In the genomic region with DNA sequence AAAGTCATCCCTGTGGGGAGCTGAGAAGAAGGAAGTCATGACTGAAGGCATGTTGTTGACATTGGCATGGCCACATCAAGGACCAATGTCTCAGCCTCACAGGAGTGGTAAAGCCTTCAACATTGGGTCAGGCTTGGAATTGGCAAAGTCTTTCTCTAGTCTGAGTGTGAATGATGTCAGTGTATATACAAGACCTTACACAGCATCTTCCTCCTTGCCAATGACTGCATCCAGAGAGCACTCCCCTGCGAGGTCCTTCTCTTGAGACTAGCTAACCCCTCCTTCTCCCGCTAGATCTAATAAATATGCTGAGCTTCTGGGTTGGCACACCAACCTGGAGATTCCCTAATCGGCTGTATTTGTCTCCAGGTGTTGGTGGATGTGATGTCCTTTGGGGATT, we compare ENCODE assay signal across 18 mouse cellular contexts.
DNase-seq lines count a peak whose midpoint lies in the region; ATAC-seq and TF ChIP-seq lines count a peak whose summit lies in the region.
"Had no signal": no experiment of that assay in that cellular context is flagged by ENCODE, and none has a peak within 500 bp of the region (broad histone marks: within the 10 kb centered on the region; RNA-seq: fewer than 3 reads in every experiment).

No protein-coding gene starts in this region.

- TF ChIP-seq CTCF in lung, embryonic 14.5 days (IDR thresholded peaks at IDR 0.05; ENCODE audit: low read depth) = no peak
- TF ChIP-seq CTCF in lung, adult 2 months (IDR thresholded peaks at IDR 0.05; ENCODE audit: insufficient read depth, low read length) = no peak

- H3K36me3 ChIP-seq in lung, embryonic 14.5 days (ENCODE audit: insufficient read depth) = no peaks in the 10 kb centered on the region
- no peaks in the 10 kb centered on the region for H3K36me3 ChIP-seq in lung, embryonic 16.5 days (ENCODE audit: control insufficient read depth, insufficient read depth, low read length)
- H3K36me3 ChIP-seq: embryonic facial prominence, embryonic 10.5 days; embryonic facial prominence, embryonic 12.5 days; G1E had no signal

- peaks cover 16% of the 10 kb centered on the region for H3K4me1 ChIP-seq in lung, embryonic 14.5 days (ENCODE audit: insufficient read depth)
- H3K4me1 ChIP-seq in lung, embryonic 16.5 days (replicated peaks; ENCODE audit: control insufficient read depth, insufficient read depth, low read length) = peaks cover 20% of the 10 kb centered on the region
- no peaks in the 10 kb centered on the region for H3K4me1 ChIP-seq in lung, adult 2 months (ENCODE audit: control insufficient read depth, insufficient read depth, low read length)
- H3K4me1 ChIP-seq: embryonic facial prominence, embryonic 12.5 days; forebrain, embryonic 13.5 days had no signal

- WGBS in lung, embryonic 14.5 days = 69% methylated on average over 3 of the region's 3 CpGs
- WGBS in lung, embryonic 16.5 days = 53% methylated on average over 3 of the region's 3 CpGs
- 72% methylated on average over 3 of the region's 3 CpGs for WGBS in lung, adult 2 months

- DNase-seq in lung, embryonic 14.5 days = peak; percentile 45
- no peak for DNase-seq in lung, postnatal 25 days (ENCODE audit: low spot score)
- no peak for DNase-seq in lung, postnatal 14 days
- peak; percentile 24 for DNase-seq in lung, postnatal 10 days
- no peak for DNase-seq in lung, adult 2 months
- DNase-seq in gastrocnemius, adult 18-20 months (ENCODE audit: low spot score) = no peak
- DNase-seq: B cell, adult 2 months; cerebellum, adult 11-12 months; cerebellum, adult 9-10 months had no signal

- peak overlapping the region; percentile 45; the same call in 1 of the 2 replicates for H3K4me2 ChIP-seq in lung, embryonic 14.5 days
- peak overlapping the region; percentile 53; the same call in 1 of the 2 replicates for H3K4me2 ChIP-seq in lung, embryonic 16.5 days (ENCODE audit: low read depth, low read length)
- H3K4me2 ChIP-seq: embryonic facial prominence, embryonic 12.5 days; forebrain, embryonic 13.5 days had no signal

- no peak for TF ChIP-seq POLR2A in lung, adult 2 months (IDR thresholded peaks at IDR 0.05; ENCODE audit: borderline replicate concordance, extremely low read depth, low read depth, low read length)

- H3K27ac ChIP-seq in lung, embryonic 14.5 days (ENCODE audit: low read depth) = no peak overlapping the region; the same call in 1 of the 2 replicates
- peak overlapping the region; percentile 63 for H3K27ac ChIP-seq in lung, embryonic 16.5 days (ENCODE audit: low read length)
- H3K27ac ChIP-seq: embryonic facial prominence, embryonic 12.5 days; forebrain, embryonic 13.5 days had no signal

- H3K4me3 ChIP-seq in lung, embryonic 14.5 days (ENCODE audit: low read depth, low read length) = no peak overlapping the region
- H3K4me3 ChIP-seq in lung, embryonic 16.5 days (ENCODE audit: low read length) = no peak overlapping the region
- H3K4me3 ChIP-seq in lung, adult 2 months (replicated peaks; ENCODE audit: extremely low read depth, low read depth, low read length) = no peak overlapping the region
- H3K4me3 ChIP-seq: embryonic facial prominence, embryonic 10.5 days; embryonic facial prominence, embryonic 12.5 days; forebrain, embryonic 13.5 days had no signal

- no peaks in the 10 kb centered on the region for H3K9me3 ChIP-seq in lung, embryonic 14.5 days (ENCODE audit: low read depth, low read length)
- no peaks in the 10 kb centered on the region for H3K9me3 ChIP-seq in lung, embryonic 16.5 days (ENCODE audit: control insufficient read depth, low read length)
- H3K9me3 ChIP-seq: embryonic facial prominence, embryonic 10.5 days; embryonic facial prominence, embryonic 12.5 days; forebrain, embryonic 13.5 days had no signal

- peak; percentile 74; the same call in 1 of the 2 replicates for ATAC-seq in lung, embryonic 14.5 days (ENCODE audit: insufficient read depth)
- ATAC-seq in lung, embryonic 16.5 days (ENCODE audit: low read depth) = peak; percentile 55
- ATAC-seq: activated CD4-positive, CD25-positive, alpha-beta regulatory T cell, adult 4 months; CD4-positive, CD25-positive, alpha-beta regulatory T cell, adult 4 months; forebrain, embryonic 13.5 days; Patski had no signal

- no peak overlapping the region for H3K9ac ChIP-seq in lung, embryonic 14.5 days
- H3K9ac ChIP-seq in lung, embryonic 16.5 days (ENCODE audit: low read length) = no peak overlapping the region
- H3K9ac ChIP-seq: embryonic facial prominence, embryonic 12.5 days; forebrain, embryonic 13.5 days had no signal

- H3K27me3 ChIP-seq in lung, embryonic 14.5 days (ENCODE audit: insufficient read depth, low read length) = no peaks in the 10 kb centered on the region
- H3K27me3 ChIP-seq in lung, embryonic 16.5 days (ENCODE audit: control insufficient read depth, insufficient read depth, low read depth, low read length) = no peaks in the 10 kb centered on the region
- H3K27me3 ChIP-seq: CH12.LX, Patski had no signal

Comparison
In these comparisons a context has a peak if more than half of its experiments do, and no peak if none do; other contexts are left out.
1. DNase-seq: peak in lung, embryonic 14.5 days (single experiment) and lung, postnatal 10 days (single experiment); none in lung, postnatal 25 days (single experiment), lung, postnatal 14 days (single experiment), lung, adult 2 months (single experiment) and gastrocnemius, adult 18-20 months (single experiment).